Mouse (Mus musculus): Measurements from ENCODE around the gene 1810037I17Rik.

The 1810037I17Rik gene

DNA sequence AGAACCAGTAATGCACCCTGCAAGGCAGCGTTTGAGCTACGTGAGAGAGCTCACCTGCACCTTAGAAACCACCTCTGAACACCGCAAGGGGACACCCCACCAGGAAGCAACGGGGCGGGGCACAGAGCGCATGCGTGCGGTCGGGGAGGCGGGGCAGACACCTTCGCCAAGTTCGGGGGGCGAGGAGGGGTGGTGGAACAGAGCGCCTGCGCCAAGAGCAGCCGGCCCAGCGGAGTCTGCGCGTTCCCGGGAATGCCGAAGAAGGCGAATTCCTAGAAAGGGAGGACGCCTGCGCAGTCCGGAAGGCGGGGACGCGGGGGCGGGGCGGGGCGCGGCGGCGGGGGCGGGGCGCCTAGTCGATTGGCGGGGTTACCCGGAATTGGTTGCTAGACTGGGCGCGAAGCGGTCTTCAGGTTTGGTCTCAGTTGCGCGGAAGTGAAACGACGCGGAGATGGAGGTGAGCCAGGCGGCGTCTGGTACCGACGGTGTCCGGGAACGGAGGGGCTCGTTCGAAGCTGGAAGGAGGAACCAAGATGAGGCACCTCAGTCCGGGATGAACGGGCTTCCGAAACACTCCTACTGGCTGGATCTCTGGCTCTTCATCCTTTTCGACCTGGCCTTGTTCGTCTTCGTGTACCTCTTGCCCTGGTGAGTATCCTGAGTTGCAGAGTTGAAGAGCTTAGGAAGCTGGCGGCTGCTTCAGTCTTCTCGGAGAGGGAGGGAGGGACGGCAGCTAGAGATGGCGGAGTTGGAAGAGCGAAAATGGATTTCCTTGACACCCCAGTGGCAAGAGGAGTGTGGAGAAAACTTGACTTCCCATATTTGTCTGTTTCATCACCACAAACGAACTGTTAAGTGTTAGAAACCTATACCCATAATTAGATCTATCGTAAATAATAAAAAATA, at the start of gene 1810037I17Rik:
TSS of gene 1810037I17Rik (plus strand) at position 195 of the 906 bp plus-strand sequence.
- peak; percentile 97 to 99 for DNase-seq

DNA sequence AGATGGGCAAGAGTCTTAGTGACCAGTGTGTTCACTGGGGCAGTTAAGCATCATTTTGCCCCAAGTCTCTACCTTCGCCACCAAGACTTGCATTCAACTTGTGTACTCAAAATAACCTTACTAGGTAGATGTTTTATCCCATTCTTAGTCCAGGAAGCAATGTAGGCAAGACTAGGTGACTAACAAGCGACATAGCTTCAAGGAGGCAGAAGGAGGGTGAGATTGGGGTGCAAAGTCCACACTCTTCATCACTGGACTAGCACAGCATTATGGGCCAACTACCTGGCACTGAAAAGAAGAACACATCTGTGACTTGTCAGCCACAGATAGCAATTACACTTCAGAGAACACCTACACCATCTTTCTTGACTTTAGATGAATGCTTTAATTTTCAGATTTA, 47.1 kb upstream of the 1810037I17Rik start:
- DNase-seq, result no peak

DNA sequence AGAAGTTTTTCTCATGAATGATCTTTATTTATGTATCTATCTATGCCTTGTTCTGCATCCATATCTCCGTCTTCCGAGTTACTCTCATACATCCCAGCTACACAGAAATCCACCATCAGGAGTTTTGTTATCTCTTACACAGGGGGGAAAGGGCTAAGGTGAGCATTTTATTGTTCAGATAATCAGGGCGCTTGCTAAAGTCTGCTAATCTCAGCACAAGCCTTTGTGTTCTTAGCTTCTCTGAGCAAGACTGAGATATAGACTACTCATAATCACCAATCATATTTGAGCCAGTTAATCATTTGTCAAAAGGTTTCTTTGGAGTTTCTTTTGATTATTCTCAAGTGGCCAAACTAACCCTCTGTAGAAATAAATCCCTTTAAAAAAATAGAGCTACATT, 46.5 kb upstream of the 1810037I17Rik start:
- no peak for DNase-seq

DNA sequence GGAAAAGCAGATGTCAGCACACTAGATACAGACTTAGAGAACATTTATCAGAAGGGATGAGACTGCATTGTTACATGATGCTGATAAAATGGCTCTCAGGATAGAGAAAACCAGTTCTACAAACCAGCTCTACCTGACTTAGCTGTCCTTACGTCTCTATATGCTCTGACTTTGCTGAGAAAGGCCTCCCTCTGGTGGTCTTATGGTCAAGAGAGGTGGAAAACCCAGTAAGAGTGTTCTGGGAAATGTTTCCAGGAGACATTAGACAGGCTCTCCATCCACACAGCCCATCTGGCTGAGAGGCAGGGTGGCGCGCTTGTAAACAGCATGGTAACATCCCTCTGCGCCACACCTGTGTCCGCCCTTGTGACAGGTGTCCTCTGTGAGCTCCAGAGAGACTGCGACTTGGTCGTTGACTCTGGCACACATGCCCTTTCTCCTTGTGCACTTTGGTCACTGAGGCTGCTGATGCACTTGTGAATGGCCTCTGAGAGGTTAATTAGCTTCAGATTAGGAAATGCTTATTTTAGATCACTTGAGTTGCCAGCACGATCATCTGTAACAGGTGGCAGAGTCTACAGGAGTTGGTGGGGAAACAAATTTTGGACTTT, 45.2 kb upstream of the 1810037I17Rik start:
- DNase-seq, result no peak

DNA sequence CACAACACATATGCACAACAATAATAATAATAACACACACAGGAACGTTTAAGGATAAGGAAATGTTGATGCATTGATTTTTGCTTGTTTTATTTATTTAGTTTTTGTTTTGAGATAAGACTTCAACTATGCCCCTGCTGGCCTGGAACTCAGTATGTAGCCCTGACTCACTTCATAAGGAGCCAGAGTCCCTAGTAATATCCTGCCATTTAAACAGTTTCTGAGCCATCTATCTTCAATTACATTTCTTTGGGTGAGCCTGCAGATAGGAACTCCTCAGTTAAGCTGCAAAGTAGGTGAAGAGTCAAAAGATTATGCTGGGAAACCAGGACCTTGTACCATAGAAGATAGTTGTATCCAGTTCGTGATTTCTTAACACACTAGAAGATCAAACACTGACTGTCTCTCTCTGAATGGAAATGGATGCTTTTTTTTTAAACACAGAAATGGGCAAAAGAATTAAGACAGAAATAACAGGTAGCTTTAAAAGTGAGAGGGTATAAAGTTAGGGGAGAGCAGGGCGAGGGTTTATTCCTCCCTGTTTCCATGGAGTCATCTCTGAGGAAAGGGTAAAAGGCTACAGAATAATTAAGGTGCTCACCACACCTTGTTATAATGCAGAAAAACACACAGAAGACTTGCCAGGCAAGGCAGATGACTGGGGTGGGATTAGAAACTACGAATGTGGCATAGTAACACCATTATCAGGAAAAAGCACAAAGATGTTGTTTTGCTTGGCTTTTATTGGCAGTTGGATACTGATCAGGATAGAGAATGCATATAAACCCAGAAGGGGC, 36.3 kb upstream of the 1810037I17Rik start:
- no peak for DNase-seq

DNA sequence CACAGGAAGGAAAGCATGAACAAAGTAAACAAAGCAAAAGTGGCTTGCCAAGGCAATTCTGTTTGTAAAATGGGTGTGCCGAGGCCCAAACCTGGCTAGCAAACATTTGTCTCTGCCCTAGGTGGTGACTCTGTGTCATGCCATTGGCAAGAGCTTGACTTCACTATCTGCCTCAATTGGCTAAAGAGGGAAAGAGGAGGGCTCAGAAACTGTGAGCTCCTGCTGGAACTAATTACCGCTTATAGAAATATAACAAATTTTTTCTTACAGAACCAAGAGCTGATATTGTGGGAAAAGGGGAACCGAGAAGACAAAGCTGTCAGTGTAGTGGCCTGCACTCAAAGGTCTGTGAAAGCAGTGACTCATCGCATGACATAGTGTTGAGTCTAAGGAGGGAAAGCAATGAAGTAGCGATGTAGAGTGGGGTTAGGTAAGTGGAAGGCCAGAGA, 35.6 kb upstream of the 1810037I17Rik start:
- no peak for DNase-seq

DNA sequence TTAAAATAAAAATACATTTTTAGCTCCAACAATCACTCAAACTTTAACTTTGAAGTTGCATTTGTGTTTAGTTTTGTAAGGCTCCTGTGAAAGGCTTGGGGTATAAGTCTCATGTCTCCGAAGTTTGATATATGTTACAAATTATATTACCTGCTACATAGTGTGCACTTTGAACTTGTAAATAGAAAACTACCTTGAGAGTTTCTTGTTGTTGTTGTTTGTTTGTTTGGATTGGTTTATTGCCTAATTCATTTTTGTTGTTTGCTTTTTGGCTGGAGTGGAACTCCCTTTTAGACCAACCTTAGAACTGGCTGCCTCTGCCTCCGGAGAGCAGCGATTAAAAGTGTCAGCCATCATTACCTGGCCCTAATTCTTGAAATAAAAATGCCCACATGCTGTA, 29.2 kb upstream of the 1810037I17Rik start, which contains the start of gene Fabp2:
TSS of gene Fabp2 (plus strand) at position 301 of the 400 bp plus-strand sequence.
- no peak for DNase-seq

DNA sequence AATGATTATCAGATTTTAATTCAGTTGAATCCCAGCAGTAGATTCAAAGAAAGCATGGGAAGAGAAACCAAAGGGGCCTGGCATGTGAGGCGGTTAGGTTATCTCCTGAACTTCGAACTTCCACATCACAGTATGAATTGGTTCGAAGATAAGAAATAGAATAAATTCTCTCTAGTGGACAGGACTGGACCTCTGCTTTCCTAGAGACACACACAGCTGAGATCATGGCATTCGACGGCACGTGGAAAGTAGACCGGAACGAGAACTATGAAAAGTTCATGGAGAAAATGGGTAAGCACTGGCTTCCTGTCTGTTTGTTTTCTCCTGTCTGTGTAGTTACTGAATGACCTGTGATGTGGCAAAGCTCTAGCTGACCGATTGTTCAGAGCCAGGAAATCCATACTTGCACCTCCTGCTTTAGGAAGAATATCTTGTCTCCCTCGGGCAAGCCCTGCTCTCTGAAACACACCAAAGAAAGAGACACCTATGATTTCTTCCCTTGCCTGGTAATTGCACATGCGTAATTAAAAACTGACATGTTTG, 28.7 kb upstream of the 1810037I17Rik start:
- no peak for DNase-seq

DNA sequence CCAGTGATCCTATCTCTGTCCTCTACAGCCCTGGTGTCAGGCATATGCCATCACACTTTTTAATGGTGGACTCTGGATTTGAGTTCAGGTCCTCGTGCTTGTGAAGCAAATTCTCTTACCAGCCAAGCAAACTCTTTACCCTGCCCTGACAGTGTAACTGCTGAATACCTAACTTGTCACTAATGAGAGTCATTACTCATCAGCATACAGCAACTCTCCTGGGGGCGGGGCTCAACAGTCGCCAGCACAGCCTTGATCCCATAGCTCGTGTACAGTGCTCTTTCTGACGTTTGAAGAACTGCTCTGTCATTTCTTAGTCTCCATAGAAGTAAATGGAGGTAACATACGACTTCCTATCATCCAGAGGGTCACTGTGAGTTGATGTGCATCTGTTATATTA, 25.7 kb upstream of the 1810037I17Rik start:
- DNase-seq, result no peak

DNA sequence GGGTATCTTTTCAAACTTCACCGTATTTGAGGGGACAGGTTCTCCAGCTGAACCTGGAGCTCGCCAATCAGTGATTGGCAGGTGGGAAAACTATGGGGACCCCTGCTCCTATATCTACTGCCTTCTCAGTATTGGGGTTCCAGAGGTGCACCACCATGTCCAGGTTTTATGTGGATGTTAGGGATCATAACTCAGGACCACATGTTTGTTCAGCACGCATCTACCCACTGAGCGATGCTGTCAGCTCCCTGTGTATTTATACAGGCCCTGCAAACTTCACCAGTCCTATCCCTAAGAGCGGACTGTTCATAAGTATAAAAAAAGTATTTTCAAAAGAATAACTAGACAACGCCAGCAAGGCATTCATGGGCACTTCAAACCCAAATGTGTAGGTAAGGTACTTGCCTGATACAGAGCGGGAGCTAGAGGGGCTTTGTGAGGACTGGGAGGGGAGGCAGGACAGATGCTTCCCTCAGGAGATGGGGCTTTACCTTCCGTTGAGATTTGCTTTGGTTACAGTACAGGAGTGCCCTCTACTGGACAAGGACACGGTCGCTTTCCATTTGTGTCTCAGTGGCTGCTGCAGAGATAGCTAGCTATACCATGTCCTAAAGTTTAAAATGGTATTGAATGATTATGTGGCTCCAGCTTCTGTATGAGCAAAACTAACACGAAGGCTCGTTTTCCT, 20.1 kb upstream of the 1810037I17Rik start:
- peak; percentile 35 to 64 for DNase-seq

DNA sequence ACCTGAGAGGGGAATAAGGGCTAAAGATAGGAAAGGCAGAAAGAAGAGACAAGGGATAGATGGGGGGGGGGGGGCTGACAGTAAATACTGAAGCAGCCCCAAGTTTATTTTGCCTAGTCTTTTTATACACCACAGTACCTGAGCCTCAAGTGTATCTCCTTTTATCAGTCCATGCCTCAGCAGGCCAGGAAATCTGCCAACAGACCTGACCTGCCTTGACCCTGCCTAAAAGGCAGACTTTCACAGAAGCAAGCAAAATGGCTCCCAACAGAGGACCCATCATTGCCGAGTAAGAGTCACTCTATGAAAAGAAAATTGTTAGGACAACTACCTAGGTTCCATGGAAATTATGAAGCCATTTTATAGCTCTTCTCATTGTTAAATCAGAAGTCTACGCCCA, 16.2 kb upstream of the 1810037I17Rik start:
- no peak for DNase-seq

DNA sequence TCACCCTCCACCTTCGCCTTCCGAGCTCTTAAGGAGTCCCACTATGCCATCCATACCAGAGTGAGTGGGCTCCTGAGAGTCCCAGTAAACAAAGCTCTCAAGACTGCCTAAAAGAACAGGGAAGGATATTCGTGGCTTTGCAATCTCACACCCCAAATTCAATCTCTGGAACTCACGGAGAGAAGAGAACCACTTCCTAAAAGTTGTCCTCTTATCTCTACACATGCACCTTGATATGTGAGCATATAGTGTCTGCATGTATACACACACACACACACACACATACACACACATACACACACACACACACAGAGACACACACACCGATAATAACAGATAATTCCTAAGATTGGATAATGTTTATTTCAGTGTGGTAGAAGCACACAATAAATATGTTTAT, 8.5 kb upstream of the 1810037I17Rik start:
- DNase-seq, result no peak

DNA sequence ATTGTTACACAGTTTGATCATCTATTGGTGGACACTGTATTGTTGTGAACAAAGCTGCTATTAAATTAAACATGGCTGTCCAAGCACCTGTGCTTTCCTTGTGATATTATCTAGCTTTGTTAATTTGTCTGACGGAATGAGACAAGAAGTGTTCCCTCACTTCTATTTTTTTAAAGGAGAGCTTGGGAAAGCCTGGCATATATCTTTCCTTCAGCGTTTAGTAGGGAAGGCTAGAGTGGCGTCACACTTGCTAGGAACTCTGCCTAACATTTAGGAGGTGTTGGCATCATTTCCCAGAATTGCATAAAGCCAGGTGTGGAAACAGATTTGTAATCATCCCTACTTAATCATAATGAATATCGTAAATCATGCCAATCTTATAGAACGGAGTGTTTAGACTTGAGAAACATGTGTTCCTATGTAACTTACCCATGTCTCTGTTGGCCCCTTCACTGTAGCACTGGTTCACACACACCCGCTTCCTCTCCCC, 7.8 kb upstream of the 1810037I17Rik start:
- DNase-seq, result no peak

DNA sequence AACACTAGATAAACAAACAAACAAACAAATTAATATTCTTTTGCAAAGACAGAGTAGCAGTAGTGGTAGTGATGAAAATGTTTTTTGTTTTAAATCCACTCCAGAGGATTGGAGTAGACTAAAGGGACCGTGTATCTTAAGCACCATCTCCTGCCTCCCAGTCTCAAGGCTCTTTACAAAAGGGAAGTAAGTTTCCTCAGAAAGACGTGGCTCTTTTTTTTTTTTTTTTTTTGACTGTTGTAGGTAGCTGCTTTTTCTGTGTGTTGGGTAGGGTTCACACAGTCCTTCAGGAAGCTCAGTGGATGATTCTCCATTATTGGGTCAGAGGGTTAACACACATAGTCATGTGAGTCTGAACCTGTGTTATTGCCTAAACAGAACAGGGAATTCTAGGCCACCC, 5.3 kb upstream of the 1810037I17Rik start:
- DNase-seq, result no peak

DNA sequence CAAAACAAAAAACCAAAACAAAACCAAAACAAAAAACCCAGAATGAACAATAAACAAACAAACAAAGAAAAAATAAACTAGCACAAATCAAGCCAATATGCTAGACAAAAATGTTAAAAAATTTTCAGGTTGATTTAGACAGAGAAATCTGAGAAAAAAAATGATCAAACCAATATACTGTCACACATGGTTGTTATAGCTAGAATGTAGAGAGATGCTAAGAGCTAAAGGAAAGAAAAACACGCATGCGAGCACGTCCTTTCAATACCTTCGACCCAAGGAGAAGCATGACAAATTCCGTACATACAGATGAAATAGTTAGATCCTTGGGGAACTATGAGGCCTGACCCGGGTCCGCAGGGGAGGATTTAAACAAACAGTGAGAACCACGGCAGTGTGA, 4.7 kb upstream of the 1810037I17Rik start, which contains the start of gene Gm10959:
TSS of gene Gm10959 (minus strand) at position 101 of the 400 bp plus-strand sequence.
- no peak for DNase-seq

DNA sequence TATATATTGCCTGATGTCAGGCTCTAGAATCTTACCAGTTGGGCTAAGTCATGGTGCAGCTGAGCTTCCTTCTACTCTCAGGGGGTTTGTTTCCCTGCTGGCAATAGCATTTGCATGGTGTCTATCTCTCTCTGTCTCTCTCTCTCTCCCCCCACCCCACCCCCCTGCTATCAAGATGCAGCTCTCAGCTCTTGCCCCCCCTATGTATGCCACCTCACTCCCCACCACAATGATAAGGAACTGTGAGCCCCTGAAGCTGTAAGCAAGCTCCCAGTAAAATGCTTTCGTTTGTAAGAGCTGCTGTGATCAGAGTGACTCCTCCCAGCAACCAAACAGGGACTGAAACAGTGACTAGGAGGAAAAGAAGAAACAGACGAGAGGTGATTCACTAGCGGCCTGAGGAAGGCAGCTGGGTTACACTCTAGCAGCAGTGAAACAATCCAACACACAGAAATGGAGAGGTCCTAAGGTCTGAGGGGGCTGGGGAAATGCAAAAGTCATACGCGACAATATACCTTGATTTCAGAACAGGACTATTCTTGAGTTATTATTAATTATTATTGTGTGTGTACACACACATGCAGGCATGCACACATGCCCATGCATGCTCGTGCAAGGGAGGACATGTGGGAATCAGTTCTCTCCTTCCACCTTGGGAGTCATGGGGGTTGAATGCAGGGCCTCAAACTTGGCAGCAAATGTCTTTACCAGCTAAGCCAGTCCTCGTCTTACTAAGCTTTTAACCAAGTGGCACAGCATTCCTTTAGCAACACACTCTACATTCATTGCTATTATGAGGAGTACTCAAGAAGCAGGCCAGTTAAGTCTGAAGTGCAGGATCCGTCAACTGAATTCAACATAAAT, 3.2 kb upstream of the 1810037I17Rik start:
- DNase-seq, result no peak

DNA sequence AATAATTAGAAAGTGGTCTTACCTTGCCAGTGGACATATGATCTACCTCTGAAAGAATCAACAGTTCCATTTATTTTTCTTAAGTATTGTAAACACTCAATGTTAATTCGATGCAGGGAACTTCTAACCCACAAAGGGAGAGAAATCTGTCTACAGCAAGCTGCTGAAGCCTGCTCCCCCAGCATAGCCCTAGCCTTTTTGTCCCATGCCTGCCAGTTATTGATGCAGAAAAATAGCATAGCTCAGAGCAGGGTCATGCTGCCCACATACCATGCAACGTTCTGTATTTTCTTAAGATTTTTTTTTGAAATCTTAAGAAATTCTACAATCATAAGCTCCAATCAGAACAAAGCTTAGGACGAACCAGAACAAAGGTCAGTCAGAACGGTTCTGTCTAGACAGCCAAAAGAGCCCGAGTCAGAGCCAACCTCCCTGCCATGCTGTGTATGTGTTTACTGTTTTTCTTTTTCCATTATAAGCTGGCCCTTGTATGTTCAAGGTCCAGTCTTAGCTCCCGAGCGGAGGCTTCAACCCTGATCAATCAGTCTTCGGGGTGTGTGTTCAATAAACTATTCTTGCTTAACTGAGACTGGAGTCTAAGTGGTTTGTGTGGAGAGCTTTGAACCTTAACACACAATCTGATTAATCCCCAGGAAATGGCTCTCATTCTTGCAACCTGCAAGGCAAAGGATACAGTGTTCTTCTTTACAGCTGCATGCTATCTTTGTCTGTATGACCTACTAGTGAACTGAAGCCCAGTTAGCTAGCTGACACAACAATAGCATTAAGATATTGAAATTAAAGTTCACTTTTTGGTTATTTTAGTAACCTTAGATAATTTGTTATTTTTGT, 2.1 kb upstream of the 1810037I17Rik start:
- peak; percentile 53 to 56 for DNase-seq

DNA sequence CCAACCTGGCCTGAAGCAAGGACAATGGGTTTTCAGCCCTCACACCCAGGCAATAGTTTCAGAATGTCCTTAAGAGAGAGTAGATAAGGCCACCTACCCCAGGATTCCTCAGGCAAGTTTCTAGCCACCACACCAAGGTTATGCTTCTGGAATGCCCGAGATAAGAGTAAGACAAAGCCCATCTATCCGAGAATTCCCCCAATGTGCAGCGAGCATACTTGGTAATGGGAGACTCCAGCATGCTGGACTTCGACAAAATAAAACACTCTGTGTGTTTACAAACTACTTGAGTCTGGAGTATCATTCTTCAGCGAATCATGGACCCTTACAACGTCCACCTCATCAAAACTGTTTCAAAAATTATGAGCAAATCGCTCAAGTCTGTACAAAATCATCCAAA, 856 bp upstream of the 1810037I17Rik start:
- DNase-seq, result no peak

DNA sequence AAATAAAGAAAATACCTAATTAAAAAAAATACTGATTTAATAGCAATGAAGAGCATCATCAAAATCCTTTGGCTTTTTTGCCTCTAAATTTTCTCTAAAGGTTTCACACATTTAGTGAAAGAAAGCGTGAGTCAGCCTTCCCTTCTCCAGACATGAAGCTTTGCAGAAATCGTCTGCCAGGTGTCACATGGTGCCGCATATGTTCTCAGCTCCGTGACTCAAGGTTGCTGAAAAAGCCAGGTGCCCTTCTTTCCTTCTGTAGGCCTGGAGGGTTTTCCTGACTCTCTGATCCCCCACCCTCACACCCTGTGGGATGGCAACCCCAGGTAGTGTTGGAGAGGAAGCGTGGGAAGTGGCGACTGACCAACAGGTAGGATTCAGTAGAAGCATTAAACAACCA, 5.7 kb downstream of the 1810037I17Rik start:
- DNase-seq, result no peak

DNA sequence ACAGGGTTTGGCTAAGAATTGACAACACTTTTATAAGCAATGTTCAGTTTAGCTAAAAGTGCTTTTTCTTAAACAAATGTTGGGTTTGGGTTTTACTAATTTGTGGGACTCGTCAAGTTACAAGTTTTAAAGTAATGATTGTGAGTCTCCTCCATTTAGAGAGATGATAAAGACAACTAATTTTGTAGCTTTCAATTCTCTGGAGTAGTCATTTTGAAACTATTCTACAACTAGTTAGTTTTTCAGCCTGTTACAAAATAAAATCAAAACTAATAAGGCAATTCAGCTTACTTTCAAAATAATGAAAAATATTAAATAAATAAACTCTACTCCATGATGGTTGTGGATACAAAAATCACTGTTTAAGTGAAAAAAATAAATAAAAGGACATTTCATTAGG, 8.5 kb downstream of the 1810037I17Rik start:
- no peak for DNase-seq
